Mouse (Mus musculus) limb, embryonic 10.5 days (tissue): ENCODE results near the gene Tbc1d2b. TPM values are rescaled to one million over a fixed set of nuclear protein-coding genes. Genes with fewer than 3 reads are reported as not detected.

Source experiments
- DNase-seq: peaks from one replicate; pipeline ENCODE4 v3.0.0-alpha.2; 2017; ENCODE audit warnings: low spot score
- H3K27ac ChIP-seq: fragments of 300-500 bp; sonication (generic); 2 replicates; pipeline ENCODE4 v1.5.1; 2016; ENCODE audit warnings: mild to moderate bottlenecking
- H3K27me3 ChIP-seq: fragments of 300-500 bp; sonication (generic); 2 replicates; pipeline ENCODE4 v1.6.1; 2016; ENCODE audit warnings: low read depth, mild to moderate bottlenecking; ENCODE audit not compliant: poor library complexity, severe bottlenecking
- H3K36me3 ChIP-seq: fragments of 300-500 bp; sonication (generic); 2 replicates; pipeline ENCODE4 v1.6.1; 2016; ENCODE audit warnings: mild to moderate bottlenecking, moderate library complexity
- H3K4me1 ChIP-seq: fragments of 300-500 bp; sonication (generic); 2 replicates; pipeline ENCODE4 v1.6.1; 2016
- H3K4me3 ChIP-seq: fragments of 300-500 bp; sonication (generic); 2 replicates; pipeline ENCODE4 v1.5.1; 2016; ENCODE audit warnings: mild to moderate bottlenecking, moderate library complexity
- H3K9me3 ChIP-seq: fragments of 300-500 bp; sonication (generic); replicated peaks from 2 replicates; pipeline ENCODE4 v1.6.1; 2016; ENCODE audit warnings: mild to moderate bottlenecking
- WGBS: fragments of 180-500 bp; shearing (Covaris S2); methylation state at CpG from one replicate; pipeline ENCODE4 v1.1.7; 2016; 5-methylcytosine and 5-hydroxymethylcytosine counted together
- polyA plus RNA-seq: library from polyadenylated mRNA; unstranded; fragments of >200 nt; fragmentation: Nextera tagmentation; extraction: Ambion mirVana; gene quantifications from 2 replicates; pipeline ENCODE4 v1.2.1, GENCODE M21; 2016

The Tbc1d2b gene
- polyA plus RNA-seq, 1 experiment from 2014 or later = 8.5 TPM

DNA sequence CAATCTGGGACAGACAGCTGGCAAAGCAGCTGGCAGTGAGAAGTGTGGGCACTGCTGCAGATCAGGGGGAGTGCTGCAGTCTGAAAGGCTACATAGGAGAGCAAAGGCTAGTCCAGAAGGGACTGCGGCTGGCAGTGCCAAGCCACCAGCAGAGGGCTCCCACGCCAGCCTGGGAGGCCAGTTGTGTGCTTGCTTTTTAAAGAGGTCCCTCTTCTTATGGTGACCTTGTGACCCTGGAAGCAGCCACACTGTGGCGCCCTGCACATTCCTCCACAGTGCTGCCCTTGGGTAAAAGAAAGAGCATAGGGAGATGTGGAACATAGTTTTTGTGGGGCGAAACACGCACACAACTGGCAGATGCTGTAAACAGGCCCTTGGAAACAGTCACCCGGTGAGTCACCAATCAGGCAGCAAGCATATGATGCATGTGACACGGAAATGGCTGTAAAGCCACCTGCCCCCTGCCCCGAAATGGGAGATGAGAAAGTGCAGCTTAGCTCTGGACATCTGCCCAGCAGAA, 66.1 kb downstream of the Tbc1d2b start:
- Histone ChIP-seq H3K36me3 (peaks cover 37% of the 10 kb centered on the region), H3K27ac (no peak overlapping the region), H3K27me3 (no peaks in the 10 kb centered on the region), H3K4me3 (no peak overlapping the region), H3K9me3 (no peaks in the 10 kb centered on the region), H3K4me1 (peaks cover 2% of the 10 kb centered on the region; the same call in 1 of the 2 replicates)
- 66% methylated on average over 8 of the region's 8 CpGs for WGBS
- DNase-seq = no peak

DNA sequence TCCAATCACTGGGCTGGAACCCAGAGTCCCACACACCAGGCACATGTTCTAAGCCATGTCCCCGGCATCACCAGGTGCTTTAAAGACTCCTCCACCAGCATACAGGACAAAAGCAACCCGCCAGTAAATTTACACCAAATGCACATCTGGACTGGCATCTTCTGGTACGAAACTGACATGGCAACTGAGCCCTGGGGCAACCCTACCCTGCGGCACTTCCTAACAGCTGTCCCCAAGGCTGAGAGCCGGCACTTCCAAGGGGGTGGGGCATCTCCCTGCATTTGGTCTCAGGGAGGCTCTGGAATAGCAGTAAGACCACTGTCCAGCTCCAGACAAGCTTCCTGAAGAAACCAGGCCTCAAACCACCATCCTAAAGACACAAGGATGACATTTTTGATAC, 67.4 kb downstream of the Tbc1d2b start:
- peaks cover 2% of the 10 kb centered on the region; the same call in 1 of the 2 replicates for H3K4me1 ChIP-seq
- DNase-seq = no peak
- WGBS = 77% methylated on average over 5 of the region's 5 CpGs
- peaks cover 34% of the 10 kb centered on the region for H3K36me3 ChIP-seq
- no peak overlapping the region for H3K4me3 ChIP-seq
- H3K9me3 ChIP-seq = no peaks in the 10 kb centered on the region
- H3K27ac ChIP-seq = no peak overlapping the region
- no peaks in the 10 kb centered on the region for H3K27me3 ChIP-seq

DNA sequence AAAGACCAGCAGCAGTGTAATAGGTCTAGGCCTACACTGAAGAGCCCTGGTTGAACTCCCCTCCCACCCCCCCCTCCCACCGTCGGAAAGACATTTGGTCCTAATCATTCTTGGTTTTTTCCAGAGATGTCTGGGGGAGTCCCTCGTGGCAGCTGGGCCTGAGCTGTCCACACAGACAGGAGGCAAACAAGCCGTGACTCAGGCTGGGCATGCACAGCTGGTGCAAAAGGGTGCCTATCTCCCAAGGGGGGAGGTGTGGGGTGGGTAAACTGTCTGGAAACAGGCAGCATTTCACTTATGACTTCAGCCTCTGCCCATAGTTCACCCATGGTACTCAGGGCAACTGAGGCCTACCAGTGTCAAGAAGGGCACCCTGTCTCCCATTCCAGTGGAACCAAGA, 69.1 kb downstream of the Tbc1d2b start:
- no peaks in the 10 kb centered on the region for H3K27me3 ChIP-seq
- 52% methylated on average over 4 of the region's 4 CpGs for WGBS
- H3K9me3 ChIP-seq = no peaks in the 10 kb centered on the region
- H3K4me1 ChIP-seq = peaks cover 2% of the 10 kb centered on the region; the same call in 1 of the 2 replicates
- no peak overlapping the region for H3K4me3 ChIP-seq
- no peak overlapping the region for H3K27ac ChIP-seq
- peaks cover 34% of the 10 kb centered on the region for H3K36me3 ChIP-seq
- no peak for DNase-seq

DNA sequence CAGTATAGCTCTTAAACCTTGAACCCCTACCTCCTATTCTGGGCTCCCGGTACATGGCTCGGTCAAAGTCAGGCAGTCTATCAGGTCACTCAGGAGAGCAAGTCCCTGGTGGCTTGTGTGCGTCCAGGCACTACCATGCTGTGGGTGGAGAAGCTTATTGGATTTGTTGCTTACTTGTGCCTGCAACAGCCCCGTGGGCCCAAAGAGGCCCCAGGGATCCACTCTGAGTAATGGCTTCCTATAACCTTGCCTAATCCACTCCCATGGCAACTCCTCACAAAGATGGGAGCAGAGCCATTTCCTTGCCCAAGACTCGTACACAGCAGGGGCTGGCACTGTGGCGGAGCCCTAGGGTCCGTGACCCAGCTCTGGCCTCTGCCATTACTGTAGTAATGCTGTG, 69.5 kb downstream of the Tbc1d2b start:
- Histone ChIP-seq H3K9me3 (no peaks in the 10 kb centered on the region), H3K4me3 (no peak overlapping the region), H3K4me1 (peaks cover 2% of the 10 kb centered on the region; the same call in 1 of the 2 replicates), H3K27ac (no peak overlapping the region), H3K27me3 (no peaks in the 10 kb centered on the region), H3K36me3 (peaks cover 34% of the 10 kb centered on the region)
- WGBS = 87% methylated on average over 7 of the region's 7 CpGs
- DNase-seq = no peak

DNA sequence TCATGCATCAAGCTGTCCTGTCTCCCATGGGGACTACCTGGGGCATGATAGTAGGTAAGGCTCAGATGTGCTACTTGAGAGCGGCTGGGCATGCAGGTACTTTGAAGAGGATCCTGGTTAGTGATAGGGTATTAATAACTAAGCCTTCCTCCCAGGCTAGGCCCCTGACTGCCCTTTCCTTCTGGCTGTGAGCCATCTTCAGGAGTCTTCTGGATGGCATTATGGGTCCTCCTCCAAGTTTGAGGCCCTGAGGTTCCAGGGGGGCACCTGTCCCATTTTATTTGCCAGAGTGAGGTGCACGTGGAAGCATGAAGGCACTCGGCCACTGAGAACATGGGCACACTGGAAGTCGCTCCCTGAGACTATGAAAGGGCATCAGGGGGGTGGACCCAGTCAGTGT, 70.1 kb downstream of the Tbc1d2b start:
- H3K36me3 ChIP-seq = peaks cover 38% of the 10 kb centered on the region

DNA sequence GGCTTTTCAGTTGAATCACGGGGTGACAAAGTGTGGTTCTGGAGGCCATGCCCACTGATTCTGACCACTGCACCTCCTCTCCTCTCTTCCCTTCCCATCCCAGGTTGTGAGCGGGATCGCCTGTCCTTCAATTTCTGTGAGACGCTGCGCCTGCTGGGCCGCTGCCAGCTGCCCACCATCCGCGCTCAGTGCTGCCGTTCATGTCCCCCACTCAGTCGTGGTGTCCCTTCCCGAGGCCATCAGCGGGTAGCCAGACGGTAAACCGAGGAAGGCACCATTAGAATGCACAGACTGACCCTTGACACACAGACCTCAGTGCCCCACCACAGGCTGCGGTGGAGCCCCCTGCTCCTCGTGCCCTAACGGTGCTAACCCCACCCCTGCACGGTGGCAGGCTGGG, 71.0 kb downstream of the Tbc1d2b start:
- peaks cover 41% of the 10 kb centered on the region for H3K36me3 ChIP-seq
- 95% methylated on average over 18 of the region's 18 CpGs for WGBS
- H3K4me1 ChIP-seq = peaks cover 2% of the 10 kb centered on the region; the same call in 1 of the 2 replicates
- H3K27ac ChIP-seq = no peak overlapping the region
- H3K27me3 ChIP-seq = no peaks in the 10 kb centered on the region
- H3K4me3 ChIP-seq = no peak overlapping the region
- no peak for DNase-seq
- no peaks in the 10 kb centered on the region for H3K9me3 ChIP-seq

More for the DNA sequence above, 70.1 kb downstream of the Tbc1d2b start:
- WGBS = 95% methylated on average over 4 of the region's 4 CpGs
- H3K4me3 ChIP-seq = no peak overlapping the region
- no peak for DNase-seq
- no peaks in the 10 kb centered on the region for H3K9me3 ChIP-seq
- no peaks in the 10 kb centered on the region for H3K27me3 ChIP-seq
- H3K27ac ChIP-seq = no peak overlapping the region
- peaks cover 2% of the 10 kb centered on the region; the same call in 1 of the 2 replicates for H3K4me1 ChIP-seq

DNA sequence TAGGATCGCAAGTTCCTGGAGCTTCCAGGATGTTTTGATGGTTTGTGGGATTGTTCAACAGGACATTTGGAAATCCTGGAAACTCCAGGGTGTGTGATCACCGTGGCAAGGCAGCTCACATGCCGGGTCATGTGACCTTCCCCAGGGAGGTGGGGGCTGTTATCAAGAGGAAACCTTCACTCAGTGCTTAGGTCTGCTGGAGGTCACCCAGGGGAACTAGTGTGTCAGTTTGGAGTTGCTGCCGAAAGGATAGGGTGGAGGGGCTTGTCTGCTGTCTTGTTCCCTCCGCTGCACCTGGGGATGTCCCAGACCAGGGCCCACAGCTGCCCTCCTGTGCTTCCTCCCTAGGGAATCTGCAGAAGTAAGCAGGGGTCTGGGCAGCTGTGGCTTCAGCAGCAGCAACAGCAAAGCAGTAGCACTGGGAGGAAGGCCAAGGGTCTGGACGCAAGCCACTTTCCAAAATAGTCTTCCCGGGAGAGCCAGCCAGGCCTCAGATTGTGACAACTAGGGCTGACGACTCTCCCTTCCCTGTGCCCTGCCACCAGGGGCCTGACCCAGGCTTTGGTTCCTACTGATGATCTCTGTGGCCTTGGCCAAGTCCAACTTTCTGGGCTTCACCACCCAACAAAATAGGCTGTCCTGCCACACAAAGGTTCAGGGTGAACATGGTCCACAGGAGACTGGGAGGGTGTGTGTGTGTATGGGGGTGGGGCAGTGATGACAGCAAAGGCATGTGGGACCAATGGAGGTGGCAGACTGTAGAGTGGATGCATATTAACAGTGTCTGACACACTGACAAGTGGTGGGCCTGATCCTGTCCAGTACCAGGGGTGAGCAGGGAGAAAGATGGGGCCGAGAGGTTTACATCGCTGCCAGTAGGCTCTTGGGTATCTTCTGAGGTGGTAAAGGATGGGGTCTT, 71.8 kb downstream of the Tbc1d2b start:
- Histone ChIP-seq H3K27ac (no peak overlapping the region), H3K4me3 (no peak overlapping the region), H3K9me3 (no peaks in the 10 kb centered on the region), H3K36me3 (peaks cover 41% of the 10 kb centered on the region), H3K27me3 (no peaks in the 10 kb centered on the region), H3K4me1 (peaks cover 2% of the 10 kb centered on the region; the same call in 1 of the 2 replicates)
- no peak for DNase-seq
- 78% methylated on average over 10 of the region's 10 CpGs for WGBS

DNA sequence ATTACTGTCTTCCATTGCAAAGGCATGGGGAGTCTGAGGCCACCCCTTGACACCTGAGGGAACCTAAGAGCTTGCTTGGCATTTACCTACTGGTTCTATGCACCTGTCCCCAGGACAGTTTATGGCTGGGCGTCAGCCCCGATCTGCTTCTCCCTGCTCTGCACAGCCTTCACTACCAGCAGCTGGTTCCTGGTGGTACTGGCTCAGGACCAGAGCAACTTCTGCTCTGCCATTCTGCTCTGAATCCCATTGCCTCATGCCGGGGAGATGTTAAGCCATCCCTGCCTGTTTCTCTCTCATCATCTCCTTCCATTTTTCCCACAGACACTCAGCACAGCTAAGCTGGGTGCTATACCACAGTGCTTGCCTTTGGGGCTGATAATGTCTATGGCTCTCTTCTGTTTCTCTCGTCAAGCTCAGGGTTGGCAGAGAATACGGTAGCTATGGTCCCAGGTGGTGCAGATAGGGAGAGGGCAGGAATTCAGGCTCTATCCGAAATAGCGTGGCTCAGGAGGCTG, 72.7 kb downstream of the Tbc1d2b start:
- Histone ChIP-seq H3K27ac (no peak overlapping the region), H3K9me3 (no peaks in the 10 kb centered on the region), H3K4me3 (no peak overlapping the region), H3K27me3 (no peaks in the 10 kb centered on the region), H3K36me3 (peaks cover 50% of the 10 kb centered on the region), H3K4me1 (peaks cover 2% of the 10 kb centered on the region; the same call in 1 of the 2 replicates)
- 87% methylated on average over 7 of the region's 7 CpGs for WGBS
- DNase-seq = no peak

DNA sequence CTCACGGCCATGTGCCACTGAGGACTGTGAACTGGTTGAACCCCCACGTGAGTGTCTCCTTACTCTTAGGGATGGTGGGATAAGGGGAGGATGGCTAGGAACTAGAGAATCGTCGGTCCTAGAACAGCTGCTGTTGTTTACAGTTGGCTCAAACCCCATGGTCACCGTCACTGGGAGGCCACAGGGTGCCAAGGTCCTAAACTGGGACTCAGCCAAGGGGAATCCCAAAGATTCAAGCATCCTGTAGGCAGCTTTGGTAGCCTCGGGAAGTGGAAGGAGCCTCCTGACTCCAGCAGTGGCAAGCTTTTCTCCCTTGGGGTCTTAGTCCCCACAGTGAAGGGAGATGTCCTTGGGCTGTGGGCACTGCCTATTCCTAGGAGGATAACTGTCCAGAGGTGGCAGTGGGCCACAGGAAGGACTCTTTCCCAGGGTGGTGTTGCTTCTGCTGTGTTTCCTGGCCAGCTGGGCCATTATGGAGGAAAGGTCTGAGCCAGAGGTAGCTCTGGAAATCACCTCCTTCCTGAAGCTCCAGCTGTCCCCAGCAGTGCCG, 73.4 kb downstream of the Tbc1d2b start:
- no peak for DNase-seq
- no peaks in the 10 kb centered on the region for H3K9me3 ChIP-seq
- H3K27ac ChIP-seq = no peak overlapping the region
- peaks cover 57% of the 10 kb centered on the region for H3K36me3 ChIP-seq
- no peaks in the 10 kb centered on the region for H3K27me3 ChIP-seq
- H3K4me1 ChIP-seq = peaks cover 2% of the 10 kb centered on the region; the same call in 1 of the 2 replicates
- no peak overlapping the region for H3K4me3 ChIP-seq
- WGBS = 81% methylated on average over 7 of the region's 7 CpGs

DNA sequence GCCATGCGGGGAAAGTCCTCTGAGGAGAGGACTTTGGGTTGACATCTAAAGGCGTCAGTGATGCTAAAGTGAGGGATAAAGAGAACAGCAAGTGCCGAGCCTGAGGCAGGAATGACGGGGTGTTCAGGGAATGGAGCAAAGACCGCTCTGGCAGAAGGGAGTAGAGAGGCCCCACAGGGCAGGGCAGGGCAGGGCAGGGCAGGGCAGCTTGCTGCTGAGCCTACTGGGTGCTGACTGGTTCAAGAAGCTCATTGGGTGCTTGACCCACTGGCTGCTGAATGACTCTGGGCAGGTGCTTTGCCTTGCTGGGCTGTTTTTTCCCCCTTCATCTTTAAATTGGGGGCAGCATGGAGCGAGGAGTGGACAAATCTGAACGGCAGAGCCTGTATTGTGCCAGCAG, 74.3 kb downstream of the Tbc1d2b start:
- no peaks in the 10 kb centered on the region for H3K27me3 ChIP-seq
- DNase-seq = no peak
- H3K27ac ChIP-seq = no peak overlapping the region
- WGBS = 89% methylated on average over 7 of the region's 7 CpGs
- no peak overlapping the region for H3K4me3 ChIP-seq
- peaks cover 2% of the 10 kb centered on the region; the same call in 1 of the 2 replicates for H3K4me1 ChIP-seq
- H3K9me3 ChIP-seq = no peaks in the 10 kb centered on the region
- peaks cover 56% of the 10 kb centered on the region for H3K36me3 ChIP-seq

DNA sequence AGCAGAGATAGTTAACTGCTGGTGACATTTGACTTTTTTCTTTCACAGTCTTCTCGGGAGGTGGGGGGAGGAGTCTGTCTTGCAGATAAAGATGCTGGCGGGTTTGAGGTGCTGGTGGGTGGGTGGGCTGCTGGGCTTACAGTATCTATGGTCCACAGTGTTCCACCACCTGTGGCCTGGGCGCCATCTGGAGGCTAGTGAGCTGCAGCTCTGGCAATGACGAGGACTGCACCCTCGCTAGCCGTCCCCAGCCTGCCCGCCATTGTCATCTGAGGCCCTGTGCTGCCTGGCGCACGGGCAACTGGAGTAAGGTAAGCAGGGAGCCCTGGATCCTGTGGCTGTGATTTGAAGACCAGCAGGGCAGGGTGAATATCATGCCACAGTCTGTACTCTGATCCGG, 75.6 kb downstream of the Tbc1d2b start:
- Histone ChIP-seq H3K4me3 (no peak overlapping the region), H3K9me3 (no peaks in the 10 kb centered on the region), H3K27me3 (no peaks in the 10 kb centered on the region), H3K27ac (no peak overlapping the region), H3K4me1 (no peaks in the 10 kb centered on the region), H3K36me3 (peaks cover 52% of the 10 kb centered on the region)
- 81% methylated on average over 10 of the region's 10 CpGs for WGBS
- no peak for DNase-seq

DNA sequence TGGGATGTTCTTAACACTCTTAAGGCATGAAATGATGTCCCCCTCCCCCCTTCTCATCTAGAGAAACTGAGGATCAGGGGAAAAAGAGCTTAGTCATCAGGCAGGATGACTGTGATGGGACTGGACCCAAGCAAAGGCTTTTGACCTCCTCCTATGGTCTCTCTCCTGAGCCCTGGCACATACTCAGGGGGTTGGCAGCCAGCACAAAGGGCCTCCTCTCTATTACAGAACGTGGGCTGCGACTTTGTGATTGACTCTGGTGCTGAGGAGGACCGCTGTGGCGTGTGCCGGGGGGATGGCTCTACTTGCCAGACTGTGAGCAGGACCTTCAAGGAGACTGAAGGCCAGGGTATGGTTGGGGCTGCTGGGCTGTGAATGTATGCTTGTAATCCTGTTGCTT, 81.2 kb downstream of the Tbc1d2b start:
- H3K4me3 ChIP-seq = no peak overlapping the region
- H3K4me1 ChIP-seq = no peaks in the 10 kb centered on the region
- DNase-seq = no peak
- no peaks in the 10 kb centered on the region for H3K27me3 ChIP-seq
- H3K9me3 ChIP-seq = no peaks in the 10 kb centered on the region
- peaks cover 74% of the 10 kb centered on the region for H3K36me3 ChIP-seq
- WGBS = 90% methylated on average over 5 of the region's 5 CpGs
- H3K27ac ChIP-seq = no peak overlapping the region

DNA sequence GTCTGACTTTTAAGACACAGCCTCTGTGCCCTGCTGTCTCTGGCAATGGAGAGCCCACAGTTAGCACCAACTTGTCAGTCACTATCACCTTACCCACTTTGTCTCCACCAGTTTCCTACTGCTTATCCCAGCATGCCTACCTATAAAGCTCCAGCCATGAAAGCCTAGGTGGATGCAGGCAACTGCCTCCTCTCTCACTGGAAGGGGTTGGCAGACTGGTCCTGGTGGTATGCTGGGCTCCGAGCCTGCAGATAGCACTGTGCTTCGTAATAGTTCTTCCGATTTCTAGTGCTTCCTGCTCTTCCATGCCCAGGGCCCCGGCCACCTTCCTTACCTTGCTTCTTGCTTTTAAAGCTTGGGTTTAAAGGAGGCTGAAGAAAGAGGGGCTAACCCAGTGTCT, 81.7 kb downstream of the Tbc1d2b start:
- Histone ChIP-seq H3K27me3 (no peaks in the 10 kb centered on the region), H3K9me3 (no peaks in the 10 kb centered on the region), H3K36me3 (peaks cover 70% of the 10 kb centered on the region), H3K4me3 (no peak overlapping the region), H3K27ac (no peak overlapping the region), H3K4me1 (no peaks in the 10 kb centered on the region)
- 92% methylated on average over 4 of the region's 4 CpGs for WGBS
- no peak for DNase-seq
